Mouse (Mus musculus) adrenal gland, adult 18-20 months (tissue): ENCODE results near the gene Chml. TPM values are rescaled to one million over a fixed set of nuclear protein-coding genes. Genes with fewer than 3 reads are reported as not detected.

Experiments
- DNase-seq, 2 experiments: peaks; one replicate each; pipeline ENCODE4 v3.0.0; 2021 to 2022; ENCODE audit warnings: low spot score in 2 of 2
- long read RNA-seq, 2 experiments: library from polyadenylated mRNA; stranded (forward); transcript quantifications; one replicate each; pipeline ENCODE4 v2.0.0; 2021
- total RNA-seq, 2 experiments: library from RNA; stranded (reverse); gene quantifications; 1 replicate in 1 of 2; 2 replicates in 1 of 2; pipeline ENCODE4 v1.2.3; 2021

Gene Chml
- 1 to 10 TPM; 7.5 to 8.4 TPM for total RNA-seq
- long read RNA-seq, experiment 1, partial matches to known transcripts = 0 of 1 reads
- long read RNA-seq, experiment 1, other reads (novel, unspliced or antisense) = 1 of 1 reads
- long read RNA-seq, experiment 2, partial matches to known transcripts = 0 of 2 reads
- long read RNA-seq, experiment 2, other reads (novel, unspliced or antisense) = 2 of 2 reads

DNA sequence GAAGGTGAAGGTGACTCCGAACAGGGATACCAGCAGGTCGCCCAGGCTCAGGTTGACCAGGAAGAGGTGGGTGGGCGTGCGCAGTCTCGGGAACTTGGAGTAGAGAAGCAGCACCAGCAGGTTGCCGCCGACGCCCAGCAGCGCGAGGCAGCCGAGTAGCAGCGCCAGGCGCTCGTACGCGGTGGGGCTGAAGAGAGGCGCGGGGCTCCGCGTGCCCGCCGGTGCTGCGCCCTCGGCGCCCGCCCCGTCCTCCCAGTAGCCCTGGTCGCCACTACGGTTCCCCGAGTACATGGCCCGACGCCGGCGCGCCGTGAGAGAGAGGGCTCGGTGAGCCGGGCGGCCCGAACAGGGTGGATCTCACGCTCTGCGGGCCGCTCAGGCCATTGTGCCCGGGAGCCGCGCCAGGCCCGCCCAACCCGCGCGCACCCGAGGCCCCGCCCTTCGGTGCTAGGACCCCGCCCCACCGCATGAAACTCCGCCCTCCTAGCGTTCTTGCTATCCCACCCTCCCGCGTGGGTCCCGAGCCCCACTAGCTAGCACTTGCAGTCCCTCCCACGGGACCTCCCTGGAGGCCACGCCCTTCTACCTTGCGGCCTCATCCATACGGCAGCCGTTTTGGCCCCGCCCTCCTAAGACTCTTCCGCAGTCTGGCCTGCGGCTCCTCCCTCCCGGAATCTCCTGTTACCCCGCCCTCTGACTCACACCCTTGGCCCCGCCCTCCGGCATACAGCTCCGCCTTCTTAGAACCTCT lies at the start of gene Chml, which contains the start of gene Opn3:
TSS of gene Chml (minus strand) at position 656 of the 751 bp plus-strand sequence.
TSS of gene Opn3 (minus strand) at position 531 of the 751 bp plus-strand sequence.
- DNase-seq = peak; percentile 98 to 99

DNA sequence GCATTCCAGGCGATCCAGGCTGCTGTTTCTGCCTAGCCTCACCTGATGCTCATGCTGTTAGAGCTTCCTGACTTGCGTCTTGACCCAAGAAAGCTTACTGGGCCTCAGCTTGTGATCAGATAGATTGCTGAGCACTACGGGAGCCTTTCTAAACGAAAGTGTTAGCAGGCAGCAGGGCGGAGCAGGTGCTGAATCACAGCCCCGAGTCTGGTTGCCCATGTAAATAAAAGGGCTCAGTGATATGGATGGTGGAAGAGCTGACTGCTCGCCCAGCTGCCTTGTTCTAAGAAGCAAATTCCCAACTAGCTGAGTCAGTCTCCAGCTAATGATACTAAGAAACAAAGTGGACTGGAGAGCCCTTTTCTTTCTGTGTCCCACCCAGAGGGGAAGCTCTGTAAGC lies 33.1 kb upstream of the Chml start:
- no peak for DNase-seq

DNA sequence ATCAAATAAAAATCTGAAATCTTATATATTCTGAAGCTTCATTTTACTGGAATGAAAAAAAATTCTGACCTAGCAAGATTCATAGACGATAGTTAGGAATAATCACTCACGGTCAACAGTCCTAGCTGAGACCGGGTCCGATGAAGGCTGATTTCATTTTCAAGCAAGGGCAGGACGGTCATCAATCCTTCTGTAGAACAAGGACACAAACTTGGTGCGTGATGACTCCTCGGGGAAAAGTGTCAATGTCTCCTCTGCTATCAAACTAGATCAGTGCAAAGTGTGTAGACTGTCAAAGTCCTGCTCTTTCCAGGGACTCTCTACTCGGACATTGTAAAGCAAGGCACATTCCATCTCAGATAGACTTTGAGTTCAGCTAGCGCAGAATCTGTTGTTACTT lies 24.1 kb upstream of the Chml start:
- DNase-seq = no peak

DNA sequence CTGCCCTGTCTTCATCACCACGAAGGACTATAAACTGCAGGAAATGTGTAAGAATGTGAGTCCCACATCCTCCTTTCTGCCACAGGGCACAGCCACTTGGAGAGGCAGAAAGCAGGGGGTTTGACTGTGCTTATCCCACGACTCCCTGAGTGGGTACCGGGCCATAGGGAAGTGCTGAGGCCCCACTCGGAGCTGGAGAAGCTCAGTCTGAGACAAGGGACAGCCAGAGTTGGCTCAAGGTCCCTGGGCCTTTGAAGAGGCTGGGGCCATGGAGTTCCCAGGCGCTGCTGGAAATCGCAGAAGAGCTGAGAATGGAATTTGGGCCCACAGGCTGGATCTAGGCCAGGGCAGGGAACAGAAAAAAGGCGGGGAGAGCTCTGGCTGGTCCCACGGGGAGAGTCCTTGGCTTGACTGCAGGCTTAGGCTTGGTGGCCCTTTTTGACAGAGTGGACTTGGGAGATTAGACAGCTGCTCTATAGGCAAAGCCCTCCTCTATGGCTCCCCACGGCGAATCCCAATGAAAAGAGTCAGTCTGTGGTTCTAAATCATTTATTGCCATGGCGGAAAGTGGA lies 19.7 kb upstream of the Chml start:
- peak in 1 of 2 experiments; percentile 23 for DNase-seq

DNA sequence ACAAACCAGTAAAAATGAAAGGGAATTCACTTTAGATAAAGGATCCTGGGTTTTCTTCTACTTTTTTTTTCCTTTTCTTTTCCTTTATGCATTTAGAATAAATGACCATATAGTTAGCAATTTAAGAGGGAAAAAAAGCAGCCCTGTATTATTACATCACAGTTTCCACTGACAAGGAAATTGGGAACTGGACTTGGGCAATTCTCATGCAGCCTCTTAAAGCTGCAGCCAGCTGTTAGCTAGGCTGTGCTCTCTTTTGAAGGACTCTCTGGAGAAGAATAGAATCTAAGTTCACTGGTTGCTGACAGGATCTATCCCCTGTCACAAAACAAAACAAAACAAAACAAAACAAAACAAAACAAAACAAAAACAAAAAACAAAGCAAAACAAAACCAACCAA lies 15.3 kb upstream of the Chml start:
- no peak for DNase-seq

DNA sequence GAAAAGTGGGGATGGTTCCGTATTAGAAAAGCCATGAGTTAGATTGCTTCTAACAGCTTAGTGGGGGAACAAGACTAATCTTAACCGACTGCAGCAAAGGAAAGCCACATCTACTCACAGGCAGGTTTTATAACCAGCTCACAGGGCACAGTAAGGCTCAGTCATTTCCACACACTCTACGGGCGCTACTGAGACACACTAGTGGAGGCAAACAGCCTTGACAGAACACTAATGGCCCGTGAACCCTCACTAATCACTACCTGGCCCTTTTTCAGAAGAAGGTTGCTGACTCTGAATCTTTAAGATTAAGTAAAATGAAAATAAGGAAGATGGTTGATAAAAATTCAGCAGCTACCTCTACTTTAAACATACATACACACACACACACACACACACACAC lies 14.9 kb upstream of the Chml start:
- no peak for DNase-seq

DNA sequence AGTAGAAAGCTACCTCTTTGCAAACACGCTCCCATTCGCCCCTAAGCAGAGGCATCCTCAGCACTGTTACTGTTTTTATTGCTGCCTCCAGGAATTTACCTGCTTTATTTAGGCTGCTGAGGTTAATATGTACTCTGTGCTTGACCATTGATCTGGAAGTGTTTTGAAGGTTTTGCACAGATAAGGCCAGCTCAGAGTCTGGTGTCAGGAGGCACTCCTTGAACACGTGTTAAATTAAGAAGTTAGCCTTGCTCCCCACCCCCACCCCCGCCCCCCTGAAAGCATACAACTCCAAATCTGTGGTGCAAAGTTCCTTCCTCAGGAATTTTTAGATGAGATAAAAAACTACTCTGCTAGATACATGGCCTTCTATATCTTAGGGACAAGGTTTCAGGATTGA lies 8.4 kb upstream of the Chml start:
- no peak for DNase-seq

DNA sequence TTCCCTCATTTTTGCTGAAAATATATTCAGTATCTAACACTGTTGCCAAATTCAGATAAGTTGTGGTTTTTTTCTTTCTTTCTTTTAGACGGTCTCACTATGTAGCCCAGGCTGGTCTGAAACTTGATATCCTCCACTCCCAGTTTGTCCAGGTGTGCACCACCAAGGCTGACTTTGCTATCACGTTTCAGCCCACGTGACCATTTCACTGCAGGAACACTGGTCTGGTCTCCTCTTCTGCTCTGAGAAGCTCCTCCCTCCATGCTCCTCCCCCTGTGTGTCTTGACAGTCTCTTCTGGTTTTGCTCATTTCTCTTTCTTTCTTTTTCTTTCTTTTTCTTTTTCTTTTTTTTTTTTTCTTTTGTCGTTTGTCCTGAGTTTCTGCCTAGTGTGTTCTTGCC lies 7.1 kb upstream of the Chml start:
- no peak for DNase-seq

DNA sequence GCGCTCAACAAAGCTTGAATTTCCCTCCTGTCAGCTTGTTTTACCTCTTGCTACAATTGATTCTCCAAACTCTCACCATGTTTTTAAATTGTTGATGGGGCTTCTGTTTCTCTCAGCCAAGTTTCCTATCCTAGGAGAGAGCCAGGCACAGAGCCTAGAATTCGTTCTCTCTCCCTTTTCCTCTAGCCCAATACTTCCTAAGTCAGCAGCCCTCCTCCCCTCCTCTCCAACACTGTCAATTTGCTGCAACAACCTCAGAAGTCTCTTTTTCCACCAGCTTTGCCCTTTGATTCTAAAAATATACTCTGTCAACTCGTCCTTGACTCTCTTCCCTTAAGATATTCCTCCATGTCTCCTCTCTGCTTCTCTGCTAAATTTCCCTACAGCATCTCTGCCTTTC lies 6.7 kb upstream of the Chml start:
- no peak for DNase-seq

DNA sequence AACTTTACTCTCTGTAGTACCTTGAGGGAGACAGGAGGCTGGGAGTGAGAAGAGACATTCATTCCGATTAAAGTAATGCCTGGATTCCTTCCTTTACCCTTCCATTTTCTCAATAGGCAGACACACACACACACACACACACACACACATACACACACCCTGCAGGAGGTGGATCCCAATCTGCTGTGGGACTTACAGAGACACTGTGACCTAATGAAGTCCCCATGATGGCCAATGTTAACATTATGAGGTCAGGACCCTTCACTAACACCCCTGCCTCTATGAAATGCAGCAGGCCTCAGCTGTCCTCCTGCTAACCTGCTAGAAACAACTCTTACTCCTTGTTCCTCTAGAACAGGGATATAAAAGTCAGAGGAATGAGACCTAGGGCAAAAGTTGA lies 5.6 kb upstream of the Chml start, which contains the start of gene Wdr64:
TSS of gene Wdr64 (plus strand) at position 301 of the 400 bp plus-strand sequence.
- no peak for DNase-seq

DNA sequence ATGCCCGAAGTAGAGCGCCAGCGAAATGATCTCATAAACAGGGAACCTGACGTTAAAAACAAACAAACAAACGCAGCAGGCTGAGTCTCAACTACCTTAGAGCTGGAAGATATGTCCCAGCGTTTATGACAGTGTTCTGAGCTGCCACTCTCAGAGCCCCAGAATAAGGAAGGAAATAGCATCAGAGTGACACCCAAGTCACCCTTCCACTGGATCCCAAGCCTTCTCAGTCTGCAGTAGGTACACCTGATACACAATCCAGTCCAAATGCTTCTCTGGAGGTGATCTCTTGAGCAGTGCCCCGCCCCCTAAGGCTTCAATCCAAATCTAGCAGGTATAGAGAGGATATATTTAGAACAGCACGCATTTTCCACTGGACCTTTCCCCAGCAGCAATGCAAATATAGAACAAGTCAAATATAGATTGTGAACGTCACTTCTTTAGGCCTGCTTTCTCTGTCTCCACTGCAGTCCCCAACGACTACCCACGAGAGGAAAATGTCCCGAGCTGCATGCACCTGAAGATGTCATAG lies 794 bp upstream of the Chml start:
- no peak for DNase-seq

DNA sequence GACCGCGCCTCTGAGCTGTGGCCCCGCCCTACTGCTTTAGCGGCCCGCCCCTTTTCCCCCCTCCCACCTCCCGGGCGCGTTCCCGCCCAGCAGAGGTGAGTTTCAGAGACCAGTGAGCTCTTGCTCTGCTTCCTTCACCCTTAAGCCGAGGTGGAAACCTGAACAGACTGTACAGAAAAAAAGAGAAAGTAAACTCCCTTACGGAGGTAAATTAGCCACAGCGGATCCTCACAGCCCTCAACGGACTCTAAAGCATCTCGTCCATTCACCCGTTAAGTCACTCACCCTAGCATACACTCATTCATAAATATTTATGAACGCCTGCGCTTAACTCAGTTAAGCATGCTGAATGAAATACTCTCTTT lies 278 bp upstream of the Chml start:
- no peak for DNase-seq

DNA sequence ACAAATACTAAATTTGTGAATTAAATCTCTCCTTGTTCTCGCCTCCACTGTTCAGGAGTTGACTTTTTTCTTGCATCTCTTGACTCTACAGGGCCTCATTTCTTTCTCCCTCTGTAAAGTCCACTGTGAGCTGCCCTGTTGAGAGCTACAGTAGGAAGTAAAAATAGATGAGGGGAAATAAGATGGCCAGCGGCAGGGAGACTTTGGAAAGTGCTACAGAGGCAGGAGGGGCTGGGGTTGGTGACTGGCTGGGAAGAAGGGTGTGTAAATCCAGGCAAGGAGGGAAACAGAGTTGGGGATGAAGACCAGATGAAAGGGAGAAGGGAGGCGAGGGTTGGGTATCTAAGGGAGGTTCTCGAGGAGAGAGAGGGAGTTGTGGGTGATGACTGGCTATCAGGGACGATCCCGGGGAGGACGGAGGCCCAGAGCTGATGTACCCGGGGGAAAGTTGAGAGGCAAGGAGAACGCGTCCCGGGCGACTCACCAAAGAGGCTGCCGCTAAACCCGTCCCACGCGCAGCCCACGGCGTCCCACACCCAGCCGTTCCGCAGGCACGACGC lies 935 bp downstream of the Chml start:
- DNase-seq = no peak

DNA sequence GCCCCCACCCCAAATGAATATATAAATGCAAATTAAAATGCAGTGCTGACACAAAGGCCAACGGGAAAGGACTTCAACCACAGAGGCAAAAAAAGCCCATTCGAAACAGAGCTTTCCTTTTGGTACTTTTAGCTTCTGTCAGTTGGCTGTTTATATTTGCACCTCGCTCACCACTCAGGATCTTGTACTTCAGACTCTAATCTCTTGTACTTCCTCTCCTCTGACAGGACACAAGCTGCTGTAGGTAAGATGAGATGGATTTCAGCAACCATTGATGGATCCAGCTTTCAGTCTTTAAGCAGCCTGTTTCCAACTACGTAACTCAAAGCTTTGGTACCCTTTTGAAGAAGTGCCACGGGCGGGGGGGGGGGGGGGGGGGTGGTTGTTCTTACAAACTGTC lies 11.7 kb downstream of the Chml start:
- DNase-seq = no peak

DNA sequence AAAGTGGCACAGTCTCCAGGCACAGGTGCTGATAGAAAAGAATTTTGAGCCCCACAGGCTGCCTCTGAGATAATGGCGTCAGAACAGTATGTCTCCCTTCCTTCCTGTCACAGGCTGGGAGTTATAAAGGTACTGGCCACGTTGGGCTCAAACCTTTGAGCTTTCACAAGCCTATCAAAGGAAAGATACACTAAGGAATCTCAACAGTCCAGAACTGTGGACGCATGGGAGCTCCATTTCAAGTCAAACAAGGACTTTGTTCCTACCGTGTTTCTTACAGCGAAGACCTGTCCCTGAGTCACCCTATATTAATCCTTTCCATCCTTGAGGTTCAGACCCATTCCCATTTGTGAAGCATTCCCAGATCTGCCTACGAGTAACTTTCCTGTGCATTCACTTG lies 15.2 kb downstream of the Chml start:
- DNase-seq = no peak

DNA sequence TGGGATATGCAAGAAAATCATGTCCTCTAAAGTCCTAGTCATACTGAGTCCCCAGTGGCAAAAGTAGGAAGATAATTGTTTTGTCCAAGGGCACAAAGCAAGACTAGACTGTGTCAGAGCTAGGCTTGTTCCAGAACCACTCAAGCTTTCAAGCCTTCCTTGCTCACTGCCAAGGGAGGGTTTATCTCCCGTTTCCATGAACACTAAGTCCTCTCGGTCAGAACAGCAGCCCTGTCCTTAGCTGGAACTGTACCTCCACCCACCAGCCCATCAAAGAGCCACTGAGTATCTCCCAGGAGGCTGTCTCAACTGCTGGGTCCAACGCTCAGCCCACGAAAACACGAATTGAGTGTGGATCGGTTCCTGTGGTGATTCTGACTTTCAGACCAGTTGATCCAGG lies 17.6 kb downstream of the Chml start:
- no peak for DNase-seq

DNA sequence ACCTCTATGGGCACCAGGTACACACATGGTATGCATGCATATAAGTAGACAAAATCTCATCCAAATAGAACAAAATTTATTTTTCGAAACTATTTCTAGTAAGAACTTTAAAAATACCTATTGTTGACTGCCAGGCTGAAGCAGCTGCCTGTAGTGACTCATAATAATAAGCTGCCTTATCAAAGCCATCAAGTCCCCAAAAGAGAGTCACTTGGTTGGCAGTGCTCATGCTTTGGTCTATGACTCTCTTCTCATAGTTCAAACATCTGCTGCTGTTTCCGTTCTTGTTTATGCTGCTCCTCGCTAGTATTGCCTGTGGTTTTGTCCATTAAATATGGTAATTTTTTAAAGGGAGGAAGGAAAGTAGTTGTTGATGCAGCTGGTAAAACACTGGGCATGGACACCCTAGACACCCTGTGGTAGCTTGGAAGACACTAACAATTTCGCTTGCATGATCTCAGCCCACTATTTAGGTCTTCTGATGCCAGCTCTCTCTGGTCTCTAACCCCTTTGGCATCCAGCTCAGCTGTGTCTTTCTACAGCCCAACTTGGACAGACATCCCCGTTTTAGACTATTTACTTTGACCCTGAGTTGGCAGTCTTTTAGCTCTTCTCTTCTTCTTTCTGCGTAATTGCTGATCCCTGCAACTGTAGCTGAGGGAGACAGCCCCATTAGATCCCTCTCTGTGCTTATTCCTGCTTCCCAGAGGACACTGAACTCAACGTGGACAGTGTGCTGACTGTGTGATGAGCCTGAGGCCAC lies 19.0 kb downstream of the Chml start:
- no peak for DNase-seq

DNA sequence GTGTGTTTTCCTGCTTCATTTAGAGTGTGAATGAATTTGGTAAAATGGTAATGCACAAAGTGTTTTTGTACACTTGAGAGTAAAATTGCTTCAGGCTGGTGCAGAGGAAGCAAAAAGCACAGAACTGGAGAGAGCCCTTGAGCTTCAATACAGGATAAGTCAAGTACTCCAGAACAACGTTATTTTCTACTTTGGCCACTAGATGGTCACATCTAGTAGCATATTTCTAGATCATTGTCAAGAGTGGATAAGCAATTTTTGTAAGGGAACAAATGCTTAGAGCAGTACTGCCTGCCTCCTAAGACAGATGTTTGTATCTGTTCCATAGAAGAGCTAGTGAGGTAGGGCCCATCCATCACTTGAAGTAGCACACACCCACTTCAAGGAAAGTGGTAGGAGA lies 21.1 kb downstream of the Chml start:
- DNase-seq = no peak

DNA sequence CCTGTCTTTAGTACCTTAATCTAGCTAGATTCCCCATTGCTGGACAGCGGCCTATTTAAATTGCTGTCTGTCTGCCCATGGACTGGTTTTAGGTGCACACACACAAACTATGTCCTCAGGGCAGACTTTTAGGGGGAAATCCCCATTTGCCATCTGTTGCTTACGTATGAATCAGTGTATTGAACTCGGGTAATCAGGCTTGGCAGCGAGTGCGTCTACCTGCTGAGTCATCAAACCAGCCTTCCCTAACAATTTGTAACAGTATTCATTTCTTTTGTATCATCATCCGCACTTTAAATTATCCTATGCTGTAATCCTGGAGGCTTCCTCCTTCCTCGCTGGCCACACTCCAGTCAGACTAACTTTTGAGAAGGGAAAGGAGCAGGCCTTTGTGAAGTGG lies 22.7 kb downstream of the Chml start:
- DNase-seq = no peak

DNA sequence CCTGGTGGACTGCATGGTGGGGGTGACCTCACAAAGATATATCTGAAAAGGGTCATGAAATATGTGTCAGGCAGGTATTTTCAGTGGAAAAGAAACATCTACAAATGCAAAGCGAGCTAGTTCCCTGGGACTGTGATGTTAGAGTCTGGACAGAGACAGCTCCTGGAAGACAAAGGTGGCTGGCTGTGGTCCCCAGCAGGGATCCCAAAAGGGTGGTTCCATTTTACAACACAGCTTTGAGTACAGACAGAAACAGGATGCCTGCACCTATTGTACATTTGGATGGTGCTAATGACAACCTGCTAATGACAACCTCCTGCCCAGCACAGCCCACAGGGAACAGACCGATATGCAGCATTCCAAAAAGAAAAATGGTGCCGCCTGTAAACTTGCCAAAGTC lies 23.2 kb downstream of the Chml start:
- no peak for DNase-seq

DNA sequence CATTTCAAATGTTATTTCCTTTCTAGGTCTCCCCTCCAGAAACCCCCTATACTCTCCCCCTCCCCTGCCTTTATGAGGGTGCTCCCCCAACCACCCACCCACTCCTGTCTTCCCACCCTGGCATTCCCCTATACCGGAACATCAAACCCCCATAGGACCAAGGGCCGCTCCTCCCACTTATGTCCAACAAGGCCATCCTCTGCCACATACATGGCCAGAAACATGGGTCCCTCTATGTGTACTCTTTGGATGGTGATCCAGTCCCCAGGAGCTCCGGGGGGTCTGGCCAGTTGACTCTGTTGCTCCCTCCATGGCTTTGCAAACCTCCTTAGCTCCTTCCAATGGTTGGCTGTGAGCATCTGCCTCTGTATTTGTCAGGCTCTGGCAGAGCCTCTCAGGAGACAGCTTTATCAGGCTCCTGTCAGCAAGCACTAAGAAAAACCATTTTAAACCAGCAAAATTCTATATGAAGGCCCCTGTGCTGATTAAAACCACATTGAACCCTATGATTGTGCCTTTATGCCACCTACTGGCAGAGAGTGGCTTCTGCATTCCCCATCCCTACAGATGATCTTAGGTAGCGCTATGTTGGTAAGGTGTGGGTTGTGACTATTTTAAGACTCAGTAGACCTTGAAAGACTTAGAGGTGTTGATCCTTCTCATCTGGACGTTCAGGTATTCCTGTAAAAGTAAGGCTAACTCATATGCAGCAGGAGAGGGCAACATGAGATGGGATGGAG lies 23.9 kb downstream of the Chml start:
- no peak for DNase-seq
